Mouse (Mus musculus) cerebellum, adult 9-11 months (tissue): ENCODE results near the gene Ap2b1.
A peak's percentile ranks its signal among the peaks of the same experiment; 100 is the strongest.

Experiments used
- DNase-seq: peaks from one replicate; pipeline ENCODE4 v3.0.0; 2022

Ap2b1 gene

GRCm38 (mm10) chr11:83403787-83404186 lies 105.0 kb downstream of the Ap2b1 start:
- no peak for DNase-seq

GRCm38 (mm10) chr11:83406391-83406790 lies 107.6 kb downstream of the Ap2b1 start:
- DNase-seq = no peak

GRCm38 (mm10) chr11:83408242-83408641 lies 109.4 kb downstream of the Ap2b1 start:
- DNase-seq = no peak

GRCm38 (mm10) chr11:83409087-83409754 lies 110.4 kb downstream of the Ap2b1 start, which contains the start of gene Rasl10b:
Rasl10b (plus strand) TSS chr11:83409137.
- peak; percentile 78 for DNase-seq

DNA sequence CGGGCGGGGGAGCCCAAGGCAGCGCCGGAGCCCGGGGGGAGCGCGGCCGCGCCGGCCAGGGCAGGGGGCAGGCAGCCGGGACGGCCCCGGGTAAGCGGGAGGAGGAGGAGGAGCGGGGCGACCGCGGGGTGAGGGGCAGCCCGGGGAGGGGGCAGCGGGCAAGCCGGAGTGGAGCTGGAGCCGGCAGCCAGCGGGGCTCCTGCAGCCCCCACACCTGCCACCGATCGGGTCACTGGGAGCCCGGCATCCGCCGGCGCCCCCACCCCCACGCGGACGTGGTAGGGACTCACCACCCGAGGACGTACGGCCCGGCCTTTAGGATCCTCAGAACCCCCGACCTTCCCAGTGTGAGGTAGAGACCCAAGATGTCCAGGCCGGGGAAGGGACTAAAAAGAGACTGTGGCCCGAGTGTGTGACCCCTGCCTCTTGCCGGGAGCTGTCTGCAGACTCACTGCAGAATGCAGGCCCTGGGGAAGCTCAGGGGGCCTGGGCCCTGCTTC lies 111.0 kb downstream of the Ap2b1 start:
- DNase-seq = peak; percentile 51

DNA sequence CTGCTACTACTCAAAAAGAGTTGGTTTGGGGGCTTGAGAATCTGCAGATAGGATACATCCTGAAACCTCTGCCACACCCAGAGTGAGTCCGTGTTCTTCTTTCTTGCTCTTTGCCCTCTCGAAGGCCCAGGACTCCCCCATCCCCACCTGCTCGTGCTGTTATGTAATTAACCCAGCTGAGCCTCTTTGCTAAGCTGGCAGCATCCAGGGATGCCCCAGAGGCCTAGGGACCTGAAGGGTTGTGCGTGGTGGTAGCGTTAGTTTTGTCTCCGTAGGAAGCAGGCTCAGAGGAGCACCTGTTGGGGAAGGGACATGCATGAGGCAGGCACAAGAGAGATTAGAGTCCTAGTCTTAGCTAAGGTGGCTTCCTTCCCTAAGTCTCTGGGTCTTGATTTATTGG lies 111.7 kb downstream of the Ap2b1 start:
- no peak for DNase-seq

- no peak for DNase-seq
Observed at GRCm38 (mm10) chr11:83417080-83417479, 118.3 kb downstream of the Ap2b1 start.

- DNase-seq = no peak
Observed at GRCm38 (mm10) chr11:83417708-83418107, 118.9 kb downstream of the Ap2b1 start.

- DNase-seq = peak; percentile 60
Observed at GRCm38 (mm10) chr11:83418566-83418965, 119.7 kb downstream of the Ap2b1 start.

GRCm38 (mm10) chr11:83420338-83420737 lies 121.5 kb downstream of the Ap2b1 start:
- DNase-seq = peak; percentile 40

DNA sequence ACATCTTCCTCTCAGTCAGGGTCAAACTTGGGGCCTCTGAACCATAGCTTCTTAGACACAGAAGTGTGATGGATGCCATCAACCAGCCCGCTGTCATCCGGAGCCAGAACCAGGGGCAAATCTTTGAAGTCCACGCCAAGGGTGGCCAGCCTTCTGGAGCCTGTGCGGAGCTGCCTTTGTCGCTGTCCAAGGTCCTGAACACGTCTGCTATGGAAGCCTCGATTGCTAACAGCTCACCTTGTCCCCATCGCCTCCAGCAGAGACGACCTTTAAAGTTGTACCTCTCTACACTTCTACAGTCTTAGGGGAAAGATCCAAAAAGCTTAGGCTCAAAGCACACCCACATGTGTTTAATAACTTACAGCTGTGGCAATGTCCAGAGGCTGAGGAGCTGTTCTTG lies 122.5 kb downstream of the Ap2b1 start:
- no peak for DNase-seq

DNA sequence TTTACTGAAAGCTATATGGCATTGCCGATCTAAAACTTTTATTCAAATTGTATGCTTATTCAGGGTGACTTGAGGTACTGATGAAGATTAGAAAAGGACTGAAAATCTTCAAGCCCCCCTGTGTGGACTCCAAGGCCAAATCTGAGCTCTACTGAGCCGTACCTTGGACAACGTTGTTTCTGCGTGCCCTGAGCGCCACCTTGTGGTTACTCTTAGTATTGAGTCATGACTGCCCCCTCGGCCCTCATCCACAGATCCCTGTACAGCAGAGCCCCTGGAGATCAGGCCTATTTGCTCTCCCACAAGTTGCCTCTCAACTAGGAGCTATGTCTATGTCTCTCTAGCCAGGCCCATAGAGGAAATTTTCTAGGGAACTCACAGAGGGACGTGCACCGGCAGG lies 125.9 kb downstream of the Ap2b1 start:
- DNase-seq = peak; percentile 69

- no peak for DNase-seq
Observed at GRCm38 (mm10) chr11:83426964-83427363, 128.1 kb downstream of the Ap2b1 start.

GRCm38 (mm10) chr11:83429355-83429754 lies 130.5 kb downstream of the Ap2b1 start, which contains the start of gene Gas2l2:
Gas2l2 (minus strand) TSS chr11:83429455.
- no peak for DNase-seq

DNA sequence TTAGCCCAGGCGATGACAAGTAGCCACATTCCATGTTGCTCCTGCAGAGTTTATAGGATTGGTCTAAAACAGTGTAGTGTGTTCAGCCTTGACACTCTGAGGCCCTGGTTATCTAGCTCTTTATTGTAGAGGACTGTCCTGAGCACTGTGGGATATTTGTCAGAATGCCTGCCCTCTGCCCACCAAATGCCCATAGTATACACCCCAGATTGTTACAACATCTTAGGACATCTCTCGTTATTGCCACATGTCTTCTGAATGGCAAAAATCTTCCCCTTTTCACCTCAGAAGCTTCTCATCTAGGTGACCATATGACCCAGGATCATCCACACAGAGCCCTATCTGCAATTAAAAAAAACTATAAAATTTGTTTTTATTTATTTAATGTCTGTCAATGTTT lies 133.7 kb downstream of the Ap2b1 start:
- no peak for DNase-seq

DNA sequence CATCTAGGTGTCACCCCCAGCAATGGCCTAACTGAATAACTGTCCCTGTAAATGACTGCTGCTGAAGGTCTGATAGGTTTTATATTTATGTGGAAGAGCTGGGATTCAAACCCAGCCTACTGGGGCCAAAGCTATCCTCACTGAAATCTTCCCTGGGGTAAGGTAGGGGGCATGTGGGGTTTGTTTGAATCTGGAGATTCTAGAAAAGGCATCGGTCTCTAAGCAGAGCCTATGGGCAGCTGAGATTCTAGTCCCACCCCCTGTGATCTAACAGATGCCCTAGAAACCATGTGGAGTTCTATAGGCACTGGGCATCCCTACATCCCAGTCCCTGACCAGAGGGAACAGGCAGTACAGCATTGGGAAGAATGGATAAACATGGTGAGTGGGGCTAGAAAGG lies 138.6 kb downstream of the Ap2b1 start, which contains the start of gene 1700020L24Rik:
1700020L24Rik (plus strand) TSS at position 301 of the 400 bp plus-strand sequence.
- no peak for DNase-seq

GRCm38 (mm10) chr11:83439426-83440060 lies 140.7 kb downstream of the Ap2b1 start:
- DNase-seq = no peak

DNA sequence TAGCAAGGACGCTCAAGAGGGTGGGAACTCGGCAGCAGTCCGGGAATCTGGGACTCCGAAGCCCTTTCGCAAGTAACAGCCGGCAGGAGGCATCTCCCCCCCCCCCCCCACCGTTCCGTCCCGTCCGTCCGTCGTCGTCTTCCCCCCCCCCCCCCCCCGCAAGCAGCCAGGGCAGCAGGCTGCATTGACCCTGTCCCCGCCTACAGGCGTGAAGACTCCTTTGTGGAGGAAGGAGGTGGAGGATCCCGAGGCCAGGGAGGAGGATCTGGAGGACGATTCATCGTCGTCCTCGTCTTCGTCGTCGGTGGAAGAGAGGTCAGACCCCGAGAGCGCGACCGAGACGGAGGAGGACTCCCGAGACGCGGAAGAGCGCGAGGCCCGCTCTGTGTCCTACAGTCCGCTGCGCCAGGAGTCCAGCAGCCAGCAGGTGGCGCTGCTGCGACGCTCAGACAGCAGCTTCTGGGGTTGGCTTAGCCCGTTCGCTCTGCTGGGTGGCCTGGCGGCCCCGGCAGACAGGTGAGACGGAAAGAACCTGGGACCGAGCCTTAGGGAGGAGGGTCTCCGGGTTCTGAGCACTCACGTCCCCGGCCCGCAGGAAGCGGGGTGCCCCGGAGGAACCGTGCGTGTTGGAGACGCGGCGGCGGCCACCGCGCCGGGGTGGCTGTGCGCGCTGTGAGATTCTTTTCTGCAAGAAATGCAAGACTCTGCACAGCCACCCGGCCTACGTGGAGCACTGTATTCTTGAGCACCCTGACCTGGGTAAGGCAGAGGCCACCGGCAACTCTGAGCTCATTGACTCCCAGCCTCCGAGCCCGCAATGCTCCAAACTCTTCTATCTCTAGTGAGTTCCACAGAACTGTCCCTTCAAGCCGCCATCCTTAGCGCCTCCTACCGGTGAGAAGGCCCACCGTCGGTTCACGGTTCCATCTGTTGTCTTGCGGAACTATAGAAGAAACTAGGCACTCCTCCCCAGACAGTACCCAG lies 141.5 kb downstream of the Ap2b1 start:
- DNase-seq = peak; percentile 89

- DNase-seq = peak; percentile 51
Observed at GRCm38 (mm10) chr11:83441235-83441634, 142.4 kb downstream of the Ap2b1 start.

- peak; percentile 81 for DNase-seq
Observed at GRCm38 (mm10) chr11:83442596-83443267, 143.9 kb downstream of the Ap2b1 start.

- no peak for DNase-seq
Observed at GRCm38 (mm10) chr11:83443824-83444223, 145.0 kb downstream of the Ap2b1 start.

- DNase-seq = no peak
Observed at GRCm38 (mm10) chr11:83445001-83445400, 146.2 kb downstream of the Ap2b1 start.
